Mouse (Mus musculus) embryo, embryonic 10 days (tissue): ENCODE results near the gene Dlgap4.

ENCODE experiments used
- DNase-seq: peaks from one replicate; pipeline ENCODE4 v3.0.0-alpha.2; 2015; ENCODE audit warnings: low spot score

Gene Dlgap4

DNA sequence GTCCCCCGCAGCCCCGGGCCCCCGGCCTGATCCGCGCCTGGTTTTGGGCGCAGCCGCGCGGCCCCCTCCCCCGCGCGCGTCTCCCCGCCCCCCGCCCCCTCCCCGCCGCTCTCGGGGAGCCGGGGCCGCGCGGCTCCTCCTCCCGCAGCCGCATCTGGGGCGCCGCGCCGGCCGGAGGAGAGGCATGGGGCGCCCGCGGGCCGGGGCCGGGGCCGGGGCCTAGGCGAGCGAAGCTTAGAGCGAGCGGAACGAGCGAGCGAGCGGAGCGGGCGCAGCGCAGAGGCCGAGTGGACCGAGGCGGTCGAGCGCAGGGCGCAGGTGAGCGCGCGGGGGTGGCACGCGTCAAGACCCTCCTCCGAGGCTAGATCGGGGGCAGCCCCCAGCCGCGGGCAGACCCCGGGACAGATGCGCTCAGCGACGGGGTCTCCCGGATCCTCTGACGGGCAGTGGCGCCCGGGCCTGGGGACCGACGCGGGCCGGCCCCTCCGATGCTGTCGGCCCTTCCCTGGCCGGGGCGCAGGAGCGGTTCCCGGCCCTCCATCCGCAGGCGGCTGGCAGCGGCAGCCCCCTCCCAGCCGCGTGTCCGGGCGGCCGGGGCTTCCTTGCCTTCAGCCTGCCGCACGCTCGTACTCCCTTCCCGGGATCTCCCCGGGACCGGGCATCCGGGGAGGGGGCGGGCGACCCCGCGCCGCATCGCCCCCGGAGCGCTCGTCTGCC is at the start of gene Dlgap4:
TSS of gene Dlgap4 (plus strand) at position 165 of the 717 bp plus-strand sequence.
- peak; percentile 47 for DNase-seq

DNA sequence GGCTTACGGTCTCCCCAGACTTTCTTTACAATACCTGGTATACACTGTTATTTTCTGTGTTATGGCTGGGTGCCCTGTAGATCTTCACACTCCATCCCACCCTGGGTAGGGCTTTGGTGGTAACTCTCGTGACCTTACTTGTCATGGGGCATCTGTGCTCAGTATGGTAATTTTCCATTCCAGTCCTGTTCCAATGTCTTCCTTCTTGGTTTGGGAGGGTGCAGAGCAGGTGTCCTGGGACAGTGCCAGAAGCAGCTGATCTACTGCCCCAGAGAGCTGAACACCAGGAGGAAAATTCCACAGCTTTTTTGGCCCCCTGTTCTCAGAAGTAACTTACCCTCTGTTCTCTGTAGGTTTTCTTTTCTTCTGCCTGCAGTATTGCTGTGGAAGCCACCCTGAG is 47.0 kb upstream of the Dlgap4 start:
- DNase-seq, result no peak

DNA sequence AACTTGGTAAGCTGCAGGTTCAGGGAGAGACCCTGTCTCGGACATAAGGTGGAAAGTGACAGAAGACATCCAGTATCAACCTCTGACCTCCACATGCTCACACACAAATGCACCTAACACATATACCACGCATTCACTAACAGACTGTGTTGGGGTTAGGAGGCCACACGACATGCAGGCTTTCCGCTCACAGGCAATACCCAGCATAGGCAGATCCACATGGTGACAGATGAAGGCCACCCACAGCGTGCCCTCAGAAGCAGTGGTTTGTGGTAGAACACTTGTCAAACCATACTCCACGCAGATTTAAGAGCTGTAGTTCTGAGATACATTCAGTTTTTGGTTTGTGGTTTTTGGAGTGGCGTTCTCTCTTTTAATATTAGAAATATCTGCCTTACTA is 44.9 kb upstream of the Dlgap4 start:
- DNase-seq, result no peak

DNA sequence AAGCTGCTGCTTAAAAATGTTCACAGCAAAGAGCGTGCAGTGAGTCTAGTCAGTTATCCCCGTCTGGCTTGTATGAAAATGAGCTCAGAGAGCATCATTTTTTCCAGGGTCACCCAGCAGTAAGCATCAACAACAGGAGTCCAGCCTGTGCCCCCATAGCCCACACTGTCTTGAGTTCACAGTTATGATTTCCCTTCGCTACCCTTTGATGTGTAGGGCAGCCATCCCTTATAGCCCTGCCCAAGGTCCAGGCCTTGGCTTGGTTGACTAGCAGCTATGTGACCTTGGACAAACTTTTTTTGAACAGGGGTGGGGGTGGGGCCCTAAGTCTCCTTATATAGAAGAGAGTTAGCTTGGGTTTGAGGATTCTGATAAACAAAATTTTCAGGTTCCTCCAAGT is 44.2 kb upstream of the Dlgap4 start:
- DNase-seq, result no peak

DNA sequence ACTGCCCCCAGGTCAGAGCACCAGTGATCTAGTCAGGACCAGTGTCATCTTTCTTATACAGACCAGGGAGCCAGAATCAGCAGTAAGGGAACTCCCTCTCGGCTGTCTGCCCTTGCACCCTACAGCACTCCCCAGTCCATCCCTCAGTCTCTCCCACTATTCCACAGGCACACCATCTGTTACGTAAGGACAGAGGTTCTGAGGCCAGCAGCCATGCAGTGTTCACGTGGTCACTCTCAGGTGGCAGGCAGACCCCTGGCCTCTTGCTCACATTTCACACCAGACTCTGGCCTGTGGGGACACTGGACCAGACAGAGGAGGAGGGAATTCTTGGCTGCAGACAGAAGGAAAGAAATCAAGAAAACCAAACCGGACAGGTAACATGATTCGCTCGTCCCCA is 42.0 kb upstream of the Dlgap4 start:
- DNase-seq, result no peak

DNA sequence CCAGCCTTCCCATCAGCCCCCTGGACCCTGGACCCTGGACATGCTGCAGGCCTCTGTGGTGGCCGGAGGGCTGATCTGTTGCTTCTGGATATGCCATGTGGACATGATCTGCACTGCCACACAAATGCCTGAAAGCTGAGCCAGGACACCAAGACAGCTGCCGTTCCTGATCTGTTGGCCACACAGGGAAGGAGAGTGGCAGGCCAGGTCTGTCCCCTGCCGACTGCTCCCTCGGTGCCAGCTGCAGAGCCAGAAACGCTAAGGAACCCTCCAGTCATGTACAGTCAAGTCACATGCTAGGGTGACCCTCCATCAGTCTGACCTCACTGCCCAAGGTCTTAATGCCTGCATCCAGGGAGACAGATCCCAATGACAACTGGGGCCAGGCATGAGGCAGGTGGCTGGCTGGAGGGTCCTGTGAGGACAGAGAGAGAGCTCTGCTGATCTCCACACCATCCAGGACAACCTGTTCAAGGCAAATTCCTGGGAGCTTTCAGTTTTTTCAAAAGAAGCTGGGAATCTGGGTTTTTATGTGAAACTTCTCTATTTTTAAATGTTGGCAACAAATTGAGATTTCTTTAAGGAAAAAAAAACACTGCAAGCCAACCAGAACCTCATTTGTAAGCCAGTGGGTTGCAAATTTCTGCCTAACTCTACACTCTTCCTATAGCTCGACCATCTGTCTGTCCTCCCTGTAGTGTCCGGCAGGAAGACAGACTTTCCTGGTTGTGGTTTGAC is 36.5 kb upstream of the Dlgap4 start:
- DNase-seq, result no peak

DNA sequence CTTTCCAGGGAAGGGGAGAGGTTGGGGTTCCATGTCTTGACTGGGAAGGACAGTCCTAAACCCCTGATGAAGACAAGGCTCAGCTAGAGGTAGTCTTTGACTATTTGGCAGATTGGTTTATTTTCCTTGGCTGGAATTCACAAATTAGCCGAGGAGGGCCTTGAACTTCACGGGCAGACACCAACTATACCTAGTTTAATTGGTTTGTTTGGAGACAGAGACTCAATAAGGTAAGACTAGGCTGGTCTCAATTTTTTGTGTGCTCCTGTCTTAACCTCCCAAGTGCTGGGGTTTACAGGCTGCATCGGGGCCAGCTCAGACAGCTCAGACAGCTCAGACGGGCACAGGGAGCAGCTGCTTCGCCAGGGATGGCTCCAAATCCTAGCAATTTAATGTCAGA is 33.0 kb upstream of the Dlgap4 start:
- no peak for DNase-seq

DNA sequence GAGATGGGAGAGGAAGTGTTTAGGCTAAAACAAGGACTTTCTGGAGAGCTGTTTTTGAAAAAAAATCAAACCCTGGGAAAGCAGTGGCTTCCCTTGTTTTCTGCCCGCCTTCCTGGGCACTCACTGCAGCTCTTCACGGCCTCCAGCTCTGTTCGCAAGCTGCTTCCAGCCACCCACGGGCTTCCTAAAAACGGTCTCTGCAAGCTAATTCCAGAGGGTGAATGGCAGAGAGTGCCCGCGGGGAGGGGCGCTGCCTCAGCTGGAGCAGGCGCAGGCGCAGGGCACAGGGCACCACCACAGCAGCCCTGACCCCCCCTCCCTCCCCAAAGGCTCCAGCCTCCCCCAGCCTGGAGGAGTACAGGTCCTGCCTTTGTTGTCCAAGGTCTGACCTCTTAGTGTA is 32.3 kb upstream of the Dlgap4 start:
- no peak for DNase-seq

DNA sequence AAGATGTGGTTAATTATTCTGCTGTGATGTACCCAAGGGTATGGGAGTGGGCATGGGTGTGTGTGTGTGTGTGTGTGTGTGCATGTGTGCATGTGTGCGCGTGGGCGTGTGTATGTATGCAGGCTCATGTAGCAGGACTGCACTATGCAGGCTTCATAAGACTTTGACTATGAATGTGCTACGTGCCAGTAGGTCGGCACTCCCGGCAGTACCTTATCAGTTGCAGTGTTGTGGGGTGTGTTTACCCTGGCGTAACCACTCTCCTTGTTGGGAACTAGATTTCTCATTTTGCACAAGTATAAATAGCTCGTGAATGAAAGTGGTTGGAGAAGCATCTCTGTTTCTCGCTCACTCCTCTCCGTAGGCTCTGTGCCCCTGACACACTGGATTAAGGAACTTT is 30.6 kb upstream of the Dlgap4 start:
- DNase-seq, result no peak

DNA sequence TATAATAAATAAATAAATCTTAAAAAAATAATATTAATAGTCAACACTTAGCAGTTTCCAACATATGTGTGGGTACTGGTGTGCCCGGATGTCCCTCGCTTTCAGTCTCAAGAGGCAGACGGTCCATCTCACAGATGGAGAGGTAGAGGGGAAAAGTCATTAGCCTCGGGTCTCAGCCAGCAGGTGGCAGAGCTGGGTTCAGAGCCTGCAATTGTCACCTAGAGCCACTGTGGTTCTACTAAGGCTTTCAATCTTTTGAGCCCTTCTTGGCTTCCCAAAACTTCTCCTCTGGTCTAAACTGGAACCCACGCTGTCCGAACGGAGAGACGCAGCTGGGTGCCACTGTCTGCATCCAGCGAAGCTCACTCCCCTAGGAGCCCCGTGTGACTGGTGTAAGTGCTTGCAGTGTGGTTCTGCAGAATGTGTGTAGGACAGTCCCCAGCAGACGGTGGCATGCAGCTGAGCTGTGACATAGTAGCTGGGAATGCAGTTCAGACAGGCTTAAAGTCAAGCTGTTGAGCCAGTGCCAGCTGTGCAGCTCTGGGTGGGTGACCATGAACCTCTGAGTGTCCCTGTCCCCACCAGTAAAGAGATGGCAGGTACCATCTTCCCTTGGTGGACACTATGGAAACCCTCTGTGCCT is 29.2 kb upstream of the Dlgap4 start:
- peak; percentile 13 for DNase-seq

DNA sequence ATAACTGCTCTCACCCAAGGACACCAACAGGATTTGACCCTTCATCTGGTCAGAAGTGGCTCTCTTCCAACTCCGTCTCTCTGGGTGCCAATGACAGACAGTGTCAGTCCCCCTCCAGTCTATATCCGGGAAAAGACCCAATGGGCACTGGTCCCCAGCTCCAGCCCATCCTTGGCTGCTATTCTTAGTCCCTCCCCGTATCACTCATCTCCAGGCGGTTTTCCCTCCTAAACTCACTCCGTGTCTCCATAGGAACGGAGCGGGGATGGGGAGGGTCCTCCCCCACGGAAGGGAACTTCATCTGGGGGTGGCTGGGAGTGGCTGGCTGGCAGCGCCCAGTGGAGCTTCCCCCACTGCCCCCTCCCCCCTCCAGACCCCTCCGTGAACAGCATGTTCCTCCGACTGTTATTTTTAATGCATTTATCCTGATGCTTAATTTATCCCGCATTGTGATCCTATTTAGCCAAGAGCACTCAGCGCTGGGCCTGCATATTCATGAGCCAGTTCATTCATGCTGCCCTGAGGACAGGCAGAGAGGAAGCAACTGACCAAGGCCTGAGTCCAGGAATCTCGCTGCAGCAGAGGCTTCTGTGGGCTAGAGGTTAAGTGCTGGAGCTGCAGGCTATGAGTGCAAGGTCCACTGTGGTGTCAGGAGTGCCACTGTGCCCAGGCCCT is 28.6 kb upstream of the Dlgap4 start:
- DNase-seq, result peak; percentile 21

DNA sequence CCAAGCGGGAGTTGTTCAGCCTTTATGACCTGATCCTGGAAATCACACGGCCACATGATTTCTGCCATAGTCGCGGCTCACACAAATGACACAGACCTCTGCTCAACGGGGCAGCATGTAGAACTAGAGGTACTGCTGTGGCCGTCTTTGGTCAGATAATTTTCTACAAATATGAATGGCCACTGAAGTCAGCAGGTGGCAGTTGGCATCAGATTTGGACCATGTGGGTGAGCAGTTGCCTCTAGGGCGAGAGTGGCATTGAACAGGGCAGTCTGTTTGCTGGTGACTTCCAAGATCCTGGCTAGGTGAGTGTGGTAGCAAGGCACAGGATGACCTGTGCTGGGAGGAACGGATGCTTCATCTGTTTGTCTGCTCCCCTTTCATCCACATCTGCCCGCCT is 24.0 kb upstream of the Dlgap4 start:
- no peak for DNase-seq

DNA sequence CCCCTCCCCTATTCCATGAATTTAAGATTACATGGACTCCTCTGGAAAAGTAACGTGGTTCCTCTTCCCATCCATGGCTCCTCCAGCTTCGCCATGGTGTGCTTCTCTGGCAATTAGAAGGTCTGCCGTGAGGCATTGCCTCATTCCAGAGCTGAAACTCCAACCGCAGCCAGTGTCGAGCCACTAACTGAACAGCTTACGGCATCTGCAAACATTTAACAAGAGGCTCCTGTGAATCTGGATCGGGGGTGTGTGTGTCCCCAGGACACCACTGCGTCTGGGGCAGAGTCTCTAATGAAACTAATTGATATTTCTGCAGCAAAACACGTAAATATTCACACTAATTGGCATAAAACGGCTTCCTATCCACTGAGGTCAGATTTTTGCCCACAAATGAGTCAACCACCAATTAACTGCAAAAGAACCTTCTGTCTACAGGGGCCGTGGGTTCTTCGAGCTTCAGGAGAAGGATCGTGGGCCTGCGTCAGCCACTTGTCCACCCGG is 18.5 kb upstream of the Dlgap4 start:
- DNase-seq, result no peak

DNA sequence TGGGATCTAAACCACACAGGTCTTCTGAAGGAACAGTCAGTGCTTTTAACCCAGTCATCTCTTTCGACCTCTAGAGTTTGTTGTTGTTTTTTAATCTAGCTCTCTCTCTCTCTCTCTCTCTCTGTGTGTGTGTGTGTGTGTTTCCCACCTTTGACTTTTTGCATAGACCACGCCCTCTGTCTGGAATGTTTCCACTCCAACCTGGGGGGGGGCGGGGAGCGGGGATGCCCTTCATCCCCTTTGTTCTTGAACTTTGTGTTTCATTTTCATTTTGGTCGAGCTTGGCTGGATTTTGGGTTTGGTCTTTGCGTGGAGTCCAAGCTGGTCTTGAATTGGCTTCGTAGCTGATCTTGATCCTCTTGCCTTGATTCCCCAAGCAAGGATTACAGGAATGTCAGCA is 10.9 kb upstream of the Dlgap4 start:
- no peak for DNase-seq

DNA sequence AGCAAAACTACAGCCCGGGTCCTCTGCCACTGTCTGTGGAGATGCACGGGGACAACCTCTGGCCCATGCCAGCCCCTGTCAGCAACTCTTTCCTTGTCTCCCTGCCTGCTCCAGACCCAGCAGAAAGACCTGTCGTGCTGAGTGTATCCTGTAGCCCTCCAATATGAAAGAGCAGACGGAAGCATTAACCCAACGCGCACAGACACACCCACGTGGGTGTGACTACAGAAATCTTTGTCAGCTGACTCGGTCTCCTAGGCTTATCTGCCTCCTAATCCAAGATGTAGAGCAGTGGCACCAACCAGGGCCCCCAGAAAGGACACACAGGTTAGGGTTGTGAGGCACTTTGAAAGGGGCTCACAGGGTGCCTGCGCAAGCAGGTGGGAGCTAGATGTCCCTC is 9.8 kb upstream of the Dlgap4 start:
- DNase-seq, result no peak

DNA sequence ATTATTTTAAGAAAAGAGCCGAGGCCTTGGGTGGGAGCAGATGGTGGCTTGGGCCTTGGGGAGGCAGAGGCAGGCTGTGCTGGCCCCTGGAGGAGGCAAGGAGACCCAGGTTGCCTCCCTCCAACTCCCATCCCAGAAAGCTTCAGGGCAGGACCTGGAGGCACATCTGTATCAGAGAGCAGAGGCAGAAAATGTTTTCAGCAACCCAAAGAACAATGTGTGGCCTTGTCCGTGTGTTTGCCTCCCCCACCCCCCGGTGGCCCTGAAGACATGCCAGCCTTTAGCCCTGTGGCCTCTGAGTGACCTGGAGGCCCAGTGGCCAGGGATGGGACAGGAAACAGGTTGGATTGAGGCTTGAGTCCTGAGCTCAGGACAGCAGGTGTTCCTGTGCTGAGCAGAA is 8.4 kb upstream of the Dlgap4 start:
- no peak for DNase-seq

DNA sequence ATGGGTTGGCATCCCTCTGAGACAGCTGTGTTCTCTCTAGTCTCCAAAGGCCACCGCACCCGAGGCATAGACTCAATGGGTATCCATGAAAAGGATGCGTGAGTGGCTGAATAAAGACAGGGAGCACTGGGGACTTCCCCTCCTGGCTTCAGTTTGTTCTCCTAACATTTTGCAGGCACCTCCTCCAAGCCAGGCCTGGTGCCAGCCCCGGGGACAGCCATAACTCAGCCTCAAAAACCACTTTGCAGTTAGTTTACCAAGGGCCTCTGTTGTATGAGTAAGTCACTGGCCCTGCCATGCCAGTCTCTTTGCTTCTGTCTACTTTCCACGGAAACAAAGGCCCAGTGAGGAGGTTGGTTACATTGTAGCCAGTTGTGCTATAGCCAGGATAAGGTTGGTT is 7.5 kb upstream of the Dlgap4 start:
- DNase-seq, result no peak

DNA sequence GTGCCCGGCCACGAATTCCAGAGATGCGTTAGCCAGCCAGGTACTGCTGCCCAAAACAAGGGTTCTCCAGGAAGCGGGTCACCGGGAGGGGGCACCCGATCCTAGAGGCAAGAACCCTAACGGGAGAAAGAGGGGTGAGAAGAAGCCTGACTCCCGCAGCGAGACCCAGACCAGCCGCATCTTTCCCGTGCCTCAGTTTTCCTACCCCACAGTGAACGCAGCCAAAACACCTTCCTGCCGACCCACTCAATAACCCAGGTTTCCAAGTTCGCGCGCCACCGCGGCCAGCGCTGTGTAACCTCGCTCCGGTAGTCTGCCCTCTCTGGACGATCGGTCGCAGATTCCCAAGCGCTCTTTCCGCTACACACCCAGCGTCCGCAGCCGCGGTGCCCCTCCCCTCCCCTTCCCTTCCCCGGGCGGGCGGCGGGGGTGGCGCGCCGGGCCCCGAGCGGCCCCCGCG is 394 bp upstream of the Dlgap4 start:
- DNase-seq, result peak; percentile 67

DNA sequence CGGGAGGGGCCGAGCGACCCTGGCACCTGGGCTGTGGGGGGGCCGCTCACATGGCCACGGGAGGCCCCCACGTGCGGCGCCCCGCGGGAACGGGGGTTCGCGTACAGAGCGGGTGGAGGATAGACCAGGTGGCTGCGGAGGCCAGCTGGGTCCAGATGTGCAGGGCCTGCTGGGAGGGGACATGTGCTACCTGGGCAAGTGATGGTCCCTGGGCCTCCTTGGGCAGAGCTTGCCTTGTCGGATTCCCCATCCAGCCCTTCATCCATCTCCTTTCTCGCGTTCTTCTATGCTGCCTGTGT is 702 bp downstream of the Dlgap4 start:
- peak; percentile 17 for DNase-seq

DNA sequence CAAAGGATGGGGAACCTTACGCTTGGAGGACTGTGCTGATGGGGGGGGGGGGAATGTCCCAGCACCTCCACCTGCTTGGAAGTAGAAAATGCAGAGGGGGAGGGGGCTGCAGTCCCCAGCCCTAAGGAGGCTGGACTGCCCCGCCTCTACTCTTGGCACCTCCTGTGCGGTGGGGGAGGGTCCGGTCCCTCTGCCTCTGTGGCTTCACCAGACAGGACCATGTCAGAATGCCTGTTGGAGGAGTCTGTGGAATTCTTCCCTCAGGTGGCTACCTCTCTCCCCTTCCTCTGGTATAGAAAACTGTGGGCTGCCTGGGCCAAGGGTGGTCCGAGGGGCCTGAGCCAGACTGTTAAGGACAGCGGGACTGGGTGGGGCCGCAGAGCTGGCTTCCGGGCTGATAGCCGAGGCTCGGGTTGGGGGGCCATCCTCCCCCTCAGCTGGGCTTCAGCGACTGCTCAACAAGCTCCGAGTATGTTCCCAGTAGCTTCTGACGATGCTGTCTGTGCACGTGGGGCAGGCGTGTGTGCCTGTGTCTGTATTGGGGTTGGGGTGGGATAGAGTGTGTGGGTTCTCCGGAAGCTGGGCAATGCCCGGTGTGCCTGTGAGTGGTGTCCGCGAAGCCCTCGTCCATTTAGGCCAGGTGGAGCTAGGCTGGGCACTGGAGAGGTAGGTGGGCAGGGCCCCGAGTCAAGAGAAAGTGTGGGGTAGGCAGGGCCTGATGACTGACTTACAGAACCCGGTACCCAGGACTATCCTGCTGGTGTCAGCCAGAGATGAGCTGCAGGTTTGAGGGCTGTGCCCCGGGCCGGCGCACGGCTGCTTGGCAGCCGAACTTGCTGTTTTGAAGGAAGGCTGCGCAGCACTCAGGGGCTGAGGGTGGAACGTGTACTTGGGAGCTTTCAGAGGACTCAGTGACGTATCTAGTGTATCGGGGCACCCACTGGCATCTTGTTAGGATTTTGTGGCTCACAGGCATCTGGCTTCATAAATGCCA is 1.5 kb downstream of the Dlgap4 start:
- no peak for DNase-seq

DNA sequence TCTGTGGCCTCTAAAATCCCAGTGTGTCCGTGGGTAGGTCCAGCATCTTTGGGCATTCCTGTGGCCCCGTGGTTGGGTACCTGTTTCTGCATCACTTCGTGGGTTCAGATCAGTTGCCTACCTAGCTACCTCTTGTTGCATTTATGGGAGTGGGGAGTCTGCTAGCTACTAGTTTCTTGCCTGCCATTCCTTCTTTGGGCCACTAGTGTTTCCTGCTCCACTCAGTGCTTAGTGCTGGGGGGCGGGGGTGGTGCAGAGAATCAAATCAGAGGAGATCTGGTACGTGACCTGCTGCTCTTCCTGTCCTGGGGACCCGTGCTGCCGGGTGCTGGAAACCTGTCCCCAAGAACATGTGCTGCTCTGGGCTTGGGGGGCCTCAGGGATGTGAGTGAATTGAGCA is 3.0 kb downstream of the Dlgap4 start:
- no peak for DNase-seq
